Mouse (Mus musculus) megakaryocyte progenitor cell, adult 5-6 weeks (primary cell): ENCODE data around the gene Nubp2. TPM values are rescaled to one million over a fixed set of nuclear protein-coding genes. Genes with fewer than 3 reads are reported as not detected.

Experiments used
- total RNA-seq, 2 experiments: library from RNA; stranded (forward) in 1 of 2; stranded (reverse) in 1 of 2; fragments of 157-497, 149-512 nt in 1 of 2; fragments of 200-1000 nt in 1 of 2; gene quantifications; 2 replicates each; pipeline versions ENCODE4 v1.2.3 to v1.2.4; 2015 to 2017

Gene Nubp2
- total RNA-seq, 2 experiments from 2014 or later, result 57.8 to 114 TPM

Other genes starting within 250 kb of the Nubp2 start
- 1.2 and 2.6 TPM in 2 replicates for gene Slc9a3r2, start 236.0 kb downstream of the Nubp2 start, total RNA-seq (2015)
- 1.4 and 1.6 TPM in 2 replicates for gene Slc9a3r2, start 236.0 kb downstream of the Nubp2 start, total RNA-seq (2017)
- not detected in 2 replicates for gene Npw, start 227.9 kb downstream of the Nubp2 start, total RNA-seq (2015)
- gene Npw, start 227.9 kb downstream of the Nubp2 start, total RNA-seq (2017), result not detected in 2 replicates
- 25.0 and 29.1 TPM in 2 replicates for gene Zfp598, start 216.7 kb downstream of the Nubp2 start, total RNA-seq (2015)
- gene Zfp598, start 216.7 kb downstream of the Nubp2 start, total RNA-seq (2017), result 21.3 and 22.6 TPM in 2 replicates
- not detected in 2 replicates for gene Syngr3, start 196.4 kb downstream of the Nubp2 start, total RNA-seq (2015)
- gene Syngr3, start 196.4 kb downstream of the Nubp2 start, total RNA-seq (2017), result not detected in 2 replicates
- gene Gfer, start 190.2 kb downstream of the Nubp2 start, total RNA-seq (2015), result 22.4 and 23.6 TPM in 2 replicates
- gene Gfer, start 190.2 kb downstream of the Nubp2 start, total RNA-seq (2017), result 37.2 and 62.7 TPM in 2 replicates
- gene Noxo1, start 190.1 kb downstream of the Nubp2 start, total RNA-seq (2015), result 2.6 and 3.4 TPM in 2 replicates
- gene Noxo1, start 190.1 kb downstream of the Nubp2 start, total RNA-seq (2017), result 1.0 and 1.2 TPM in 2 replicates
- gene Tbl3, start 178.7 kb downstream of the Nubp2 start, total RNA-seq (2015), result 27.6 and 36.8 TPM in 2 replicates
- 41.1 and 45.3 TPM in 2 replicates for gene Tbl3, start 178.7 kb downstream of the Nubp2 start, total RNA-seq (2017)
- 0.20 TPM in 1 of 2 replicates, not detected in the other for gene Rnf151, start 168.3 kb downstream of the Nubp2 start, total RNA-seq (2015)
- not detected in 2 replicates for gene Rnf151, start 168.3 kb downstream of the Nubp2 start, total RNA-seq (2017)
- gene Rps2, start 168.2 kb downstream of the Nubp2 start, total RNA-seq (2015), result 5,974 and 6,144 TPM in 2 replicates
- gene Rps2, start 168.2 kb downstream of the Nubp2 start, total RNA-seq (2017), result 1,525 and 1,766 TPM in 2 replicates
- 236 and 247 TPM in 2 replicates for gene Ndufb10, start 161.9 kb downstream of the Nubp2 start, total RNA-seq (2015)
- gene Ndufb10, start 161.9 kb downstream of the Nubp2 start, total RNA-seq (2017), result 256 and 308 TPM in 2 replicates
- gene Rpl3l, start 158.5 kb downstream of the Nubp2 start, total RNA-seq (2015), result 0.24 and 0.74 TPM in 2 replicates
- 0.30 TPM in 1 of 2 replicates, not detected in the other for gene Rpl3l, start 158.5 kb downstream of the Nubp2 start, total RNA-seq (2017)
- gene Msrb1, start 149.7 kb downstream of the Nubp2 start, total RNA-seq (2015), result 378 and 438 TPM in 2 replicates
- 155 and 224 TPM in 2 replicates for gene Msrb1, start 149.7 kb downstream of the Nubp2 start, total RNA-seq (2017)
- not detected in 2 replicates for gene Hs3st6, start 133.4 kb downstream of the Nubp2 start, total RNA-seq (2015)
- gene Hs3st6, start 133.4 kb downstream of the Nubp2 start, total RNA-seq (2017), result not detected in 2 replicates
- gene Meiob, start 82.1 kb downstream of the Nubp2 start, total RNA-seq (2015), result not detected in 2 replicates
- not detected in 2 replicates for gene Meiob, start 82.1 kb downstream of the Nubp2 start, total RNA-seq (2017)
- 31.4 and 34.4 TPM in 2 replicates for gene Hagh, start 46.2 kb downstream of the Nubp2 start, total RNA-seq (2015)
- gene Hagh, start 46.2 kb downstream of the Nubp2 start, total RNA-seq (2017), result 36.0 TPM in 2 replicates
- 10.5 and 11.3 TPM in 2 replicates for gene Fahd1, start 36.0 kb downstream of the Nubp2 start, total RNA-seq (2015)
- gene Fahd1, start 36.0 kb downstream of the Nubp2 start, total RNA-seq (2017), result 17.0 and 18.9 TPM in 2 replicates
- not detected in 2 replicates for gene Igfals, start 20.4 kb downstream of the Nubp2 start, total RNA-seq (2015)
- not detected in 2 replicates for gene Igfals, start 20.4 kb downstream of the Nubp2 start, total RNA-seq (2017)
- 14.6 and 17.9 TPM in 2 replicates for gene Spsb3, start 294 bp upstream of the Nubp2 start, total RNA-seq (2015)
- gene Spsb3, start 294 bp upstream of the Nubp2 start, total RNA-seq (2017), result 13.9 and 15.3 TPM in 2 replicates
- gene Eme2, start 8.7 kb upstream of the Nubp2 start, total RNA-seq (2015), result 3.2 and 6.9 TPM in 2 replicates
- 9.1 and 18.6 TPM in 2 replicates for gene Eme2, start 8.7 kb upstream of the Nubp2 start, total RNA-seq (2017)
- gene Mrps34, start 8.8 kb upstream of the Nubp2 start, total RNA-seq (2015), result 54.2 and 59.2 TPM in 2 replicates
- gene Mrps34, start 8.8 kb upstream of the Nubp2 start, total RNA-seq (2017), result 31.9 and 35.5 TPM in 2 replicates
- 21.2 and 32.1 TPM in 2 replicates for gene Nme3, start 10.2 kb upstream of the Nubp2 start, total RNA-seq (2015)
- gene Nme3, start 10.2 kb upstream of the Nubp2 start, total RNA-seq (2017), result 17.0 and 26.5 TPM in 2 replicates
- gene Mapk8ip3, start 50.6 kb upstream of the Nubp2 start, total RNA-seq (2015), result 14.1 and 21.7 TPM in 2 replicates
- 25.2 and 29.3 TPM in 2 replicates for gene Mapk8ip3, start 50.6 kb upstream of the Nubp2 start, total RNA-seq (2017)
- gene Jpt2, start 74.3 kb upstream of the Nubp2 start, total RNA-seq (2015), result 125 and 131 TPM in 2 replicates
- 114 and 116 TPM in 2 replicates for gene Jpt2, start 74.3 kb upstream of the Nubp2 start, total RNA-seq (2017)
- 21.4 and 21.9 TPM in 2 replicates for gene Cramp1l, start 129.4 kb upstream of the Nubp2 start, total RNA-seq (2015)
- 7.7 and 8.5 TPM in 2 replicates for gene Cramp1l, start 129.4 kb upstream of the Nubp2 start, total RNA-seq (2017)
- gene Ift140, start 129.7 kb upstream of the Nubp2 start, total RNA-seq (2015), result 8.0 and 11.0 TPM in 2 replicates
- gene Ift140, start 129.7 kb upstream of the Nubp2 start, total RNA-seq (2017), result 20.2 and 20.3 TPM in 2 replicates
- not detected in 2 replicates for gene Tmem204, start 197.2 kb upstream of the Nubp2 start, total RNA-seq (2015)
- not detected in 2 replicates for gene Tmem204, start 197.2 kb upstream of the Nubp2 start, total RNA-seq (2017)
- gene Telo2, start 229.6 kb upstream of the Nubp2 start, total RNA-seq (2015), result 15.5 and 31.2 TPM in 2 replicates
- 28.8 and 35.5 TPM in 2 replicates for gene Telo2, start 229.6 kb upstream of the Nubp2 start, total RNA-seq (2017)
- not detected in 2 replicates for gene Ptx4, start 234.4 kb upstream of the Nubp2 start, total RNA-seq (2015)
- gene Ptx4, start 234.4 kb upstream of the Nubp2 start, total RNA-seq (2017), result not detected in 2 replicates
- gene Clcn7, start 247.0 kb upstream of the Nubp2 start, total RNA-seq (2015), result 7.3 and 7.8 TPM in 2 replicates
- 8.1 and 9.6 TPM in 2 replicates for gene Clcn7, start 247.0 kb upstream of the Nubp2 start, total RNA-seq (2017)